Mouse (Mus musculus): ENCODE measurements around the gene Fbll1.
"Not testable (repeated sequence)": the region's sequence is repeated elsewhere in the genome, so short reads cannot be mapped to it uniquely, and the experiment has no call there.

Fbll1 gene

DNA sequence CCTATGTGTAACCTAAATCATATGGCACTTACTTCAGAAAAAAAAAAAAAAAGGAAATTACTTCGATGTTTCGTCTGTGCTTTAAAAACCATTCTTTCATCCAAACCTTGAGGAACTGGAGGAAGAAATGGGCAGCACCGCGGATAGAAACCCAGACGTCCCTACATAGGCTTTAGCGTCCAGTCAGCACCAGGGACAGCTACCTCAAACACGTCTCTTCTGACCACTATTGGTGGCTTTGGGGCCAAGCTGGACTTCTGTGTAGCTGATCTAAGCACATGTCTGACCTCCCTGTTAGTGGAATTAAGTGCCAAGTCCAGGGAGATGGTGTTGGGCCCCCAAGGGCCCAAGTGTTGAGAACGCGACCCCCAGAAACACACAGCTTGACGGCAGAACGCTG, at the start of gene Fbll1:
Gene Fbll1 (minus strand): TSS at position 11 of the 400 bp plus-strand sequence.
- in situ Hi-C loops (cut with MboI, MseI): no loop called here

- in situ Hi-C loops (cut with MboI, MseI): loop anchor here (25.0 kb wide), 1 partner anchor 1007 kb away; the partner anchor contains the start of gene Spdl1
Observed at GRCm38 (mm10) chr11:35844299-35844698, 45.6 kb upstream of the Fbll1 start.

DNA sequence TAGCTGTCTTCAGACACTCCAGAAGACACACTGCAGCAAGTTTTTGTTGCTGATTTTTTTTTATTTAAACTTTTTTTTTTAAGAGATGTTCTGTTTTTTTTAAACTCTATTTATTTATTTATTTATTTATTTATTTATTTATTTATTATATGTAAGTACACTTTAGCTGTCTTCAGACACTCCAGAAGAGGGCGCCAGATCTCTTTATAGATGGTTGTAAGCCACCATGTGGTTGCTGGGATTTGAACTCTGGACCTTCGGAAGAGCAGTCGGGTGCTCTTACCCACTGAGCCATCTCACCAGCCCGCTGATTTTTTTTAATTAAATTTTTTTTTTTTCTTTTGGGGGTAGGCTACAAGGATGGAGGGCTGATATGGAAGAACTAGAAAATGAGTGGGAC, 43.9 kb upstream of the Fbll1 start:
- in situ Hi-C loops (cut with MboI, MseI): loop anchor here (25.0 kb wide), 1 partner anchor 1005 kb away; the partner anchor contains the start of gene Spdl1

GRCm38 (mm10) chr11:35841738-35842325, 43.1 kb upstream of the Fbll1 start:
- in situ Hi-C loops (cut with MboI, MseI): loop anchor here (25.0 kb wide), 1 partner anchor 1005 kb away; the partner anchor contains the start of gene Spdl1

DNA sequence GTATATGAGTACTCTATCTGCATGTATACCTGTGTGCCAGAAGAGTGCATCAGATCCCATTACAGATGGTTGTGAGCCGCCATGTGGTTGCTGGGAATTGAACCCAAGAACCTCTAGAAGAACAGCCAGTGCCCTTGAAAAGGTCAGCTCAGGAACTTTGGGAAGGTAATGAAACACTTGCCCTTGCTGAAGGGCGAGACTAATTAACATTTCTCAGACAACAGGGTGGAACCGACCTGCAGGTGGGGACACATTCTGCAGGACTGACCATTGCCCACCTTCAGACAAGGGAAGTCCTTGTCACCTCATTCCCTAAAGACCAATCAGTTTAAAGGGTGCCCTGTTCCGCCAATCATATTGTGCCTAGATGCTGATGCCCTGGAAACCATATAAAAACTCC, 42.1 kb upstream of the Fbll1 start:
- in situ Hi-C loops (cut with MboI, MseI): loop anchor here (25.0 kb wide), 1 partner anchor 1004 kb away; the partner anchor contains the start of gene Spdl1

- in situ Hi-C loops (cut with MboI, MseI): loop anchor here (25.0 kb wide), 1 partner anchor 1003 kb away; the partner anchor contains the start of gene Spdl1
Observed at GRCm38 (mm10) chr11:35840282-35840681, 41.6 kb upstream of the Fbll1 start.

GRCm38 (mm10) chr11:35838345-35839338, 40.0 kb upstream of the Fbll1 start:
- in situ Hi-C loops (cut with MboI, MseI): loop anchor here (25.0 kb wide), 1 partner anchor 1001 kb away; the partner anchor contains the start of gene Spdl1

DNA sequence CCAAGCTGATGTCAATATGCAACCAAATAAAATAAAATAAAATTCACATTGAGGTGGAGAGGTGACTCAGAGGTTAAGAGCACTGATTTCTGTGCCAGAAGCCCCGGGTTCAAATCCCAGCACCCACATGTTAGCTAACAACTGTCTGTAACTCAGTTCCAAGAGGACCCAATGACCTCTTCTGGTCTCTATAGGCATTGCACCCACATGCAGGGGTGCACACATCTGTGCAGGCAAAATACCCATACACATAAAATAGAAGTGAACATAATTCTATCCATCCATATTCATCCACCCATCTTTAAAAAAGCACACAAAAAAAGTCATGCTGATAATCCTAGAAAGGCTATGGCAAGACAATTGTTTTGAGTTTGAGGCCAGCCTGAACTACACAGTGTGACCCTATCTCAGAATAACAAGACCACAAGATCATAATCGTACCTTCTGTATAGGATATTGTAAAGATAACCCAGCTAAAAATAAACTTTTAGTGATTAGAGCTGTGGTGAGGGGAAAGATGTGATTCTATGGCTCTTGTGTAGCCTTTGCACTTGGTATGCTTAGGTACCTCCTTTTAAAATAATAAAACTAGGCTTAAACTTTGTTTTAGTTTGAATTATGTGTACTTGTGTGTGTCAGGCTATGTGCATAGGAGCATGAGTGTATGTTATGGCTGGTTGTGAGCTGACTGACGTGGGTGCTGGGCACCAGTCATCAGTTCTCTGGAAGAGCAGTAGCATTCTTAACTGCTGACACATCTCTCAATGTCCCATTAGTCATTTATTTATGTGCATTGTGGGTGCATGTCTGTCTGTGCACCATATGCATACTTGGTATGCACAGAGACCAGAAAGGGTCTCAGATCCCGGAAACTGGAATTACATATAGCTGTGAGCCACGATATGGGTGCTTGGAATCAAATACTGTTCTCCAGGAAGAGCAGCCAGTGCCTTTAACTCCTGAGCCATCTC, 38.8 kb upstream of the Fbll1 start:
- in situ Hi-C loops (cut with MboI, MseI): loop anchor here (25.0 kb wide), 1 partner anchor 1000 kb away; the partner anchor contains the start of gene Spdl1

- in situ Hi-C loops (cut with MboI, MseI): loop anchor here (5.0 to 25.0 kb wide), 2 partner anchors 52 to 997 kb away; partner anchors contain the start of gene Spdl1
Observed at GRCm38 (mm10) chr11:35834022-35834760, 35.5 kb upstream of the Fbll1 start, which contains the start of gene Rars. Gene Rars (minus strand): TSS chr11:35834506.

- in situ Hi-C loops (cut with MboI, MseI): loop anchor here (5.0 to 25.0 kb wide), 2 partner anchors 51 to 996 kb away; partner anchors contain the start of gene Spdl1
Observed at GRCm38 (mm10) chr11:35833270-35833669, 34.6 kb upstream of the Fbll1 start.

DNA sequence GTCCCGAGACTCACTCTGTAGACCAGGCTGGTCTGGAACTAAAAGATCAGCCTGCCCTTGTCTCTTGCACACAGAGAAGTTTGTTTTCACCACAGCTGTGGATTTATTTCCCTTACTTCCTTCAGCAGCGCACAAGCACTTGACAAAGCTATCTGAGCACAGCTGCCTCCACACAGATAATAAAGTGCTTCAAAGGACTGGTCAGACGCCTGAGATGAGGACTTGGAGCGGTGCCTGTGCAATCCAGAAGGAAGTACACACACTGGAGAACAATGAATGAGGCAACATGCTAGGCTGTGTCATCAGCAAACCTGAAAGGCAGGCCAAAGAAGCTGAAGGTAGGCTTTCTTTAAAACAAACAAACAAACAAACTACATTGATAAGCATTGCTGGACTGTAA, 33.5 kb upstream of the Fbll1 start:
- in situ Hi-C loops (cut with MboI, MseI): loop anchor here (5.0 to 25.0 kb wide), 2 partner anchors 50 to 995 kb away; partner anchors contain the start of gene Spdl1

DNA sequence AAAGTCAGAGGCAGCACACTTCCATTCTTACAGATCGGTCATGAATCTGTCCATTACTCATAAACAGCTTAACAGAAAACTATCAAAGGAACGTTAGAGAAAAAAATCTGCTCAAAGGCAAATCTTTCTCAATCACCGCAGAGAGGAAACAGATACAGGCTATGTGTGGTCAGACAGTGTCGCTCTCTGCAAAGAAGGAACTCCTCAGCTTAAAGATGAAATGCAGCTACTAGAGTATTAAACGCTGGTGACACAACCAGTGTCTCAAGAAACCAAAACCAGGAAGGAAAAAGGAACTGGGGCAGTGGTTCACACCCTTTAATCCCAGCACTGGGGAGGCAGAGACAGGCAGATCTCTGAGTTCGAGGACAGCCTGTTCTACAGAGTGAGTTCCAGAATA, 29.0 kb upstream of the Fbll1 start:
- in situ Hi-C loops (cut with MboI, MseI): loop anchor here (25.0 kb wide), 1 partner anchor 990 kb away; the partner anchor contains the start of gene Spdl1

DNA sequence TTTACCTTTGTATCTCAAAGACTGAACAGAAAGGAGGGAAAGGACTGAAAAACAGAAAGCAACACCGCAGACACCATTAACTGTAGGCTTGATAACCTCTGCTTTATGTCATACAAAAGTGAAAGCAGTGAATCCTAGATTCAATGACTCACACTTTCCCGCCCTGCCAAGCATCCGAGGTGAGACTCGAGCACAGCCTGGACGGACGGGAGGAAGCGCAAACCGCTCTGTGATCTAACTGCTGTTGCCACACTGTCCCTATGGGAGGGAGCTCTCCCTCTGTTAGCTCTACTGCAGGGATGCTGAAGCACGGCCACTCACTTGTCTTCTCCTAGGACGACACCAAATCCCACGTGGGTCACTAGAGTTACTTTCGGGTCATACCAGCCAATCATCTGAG, 17.6 kb upstream of the Fbll1 start:
- in situ Hi-C loops (cut with MboI, MseI): loop anchor here (25.0 kb wide), 1 partner anchor 1304 kb away; no protein-coding TSS in a partner anchor

DNA sequence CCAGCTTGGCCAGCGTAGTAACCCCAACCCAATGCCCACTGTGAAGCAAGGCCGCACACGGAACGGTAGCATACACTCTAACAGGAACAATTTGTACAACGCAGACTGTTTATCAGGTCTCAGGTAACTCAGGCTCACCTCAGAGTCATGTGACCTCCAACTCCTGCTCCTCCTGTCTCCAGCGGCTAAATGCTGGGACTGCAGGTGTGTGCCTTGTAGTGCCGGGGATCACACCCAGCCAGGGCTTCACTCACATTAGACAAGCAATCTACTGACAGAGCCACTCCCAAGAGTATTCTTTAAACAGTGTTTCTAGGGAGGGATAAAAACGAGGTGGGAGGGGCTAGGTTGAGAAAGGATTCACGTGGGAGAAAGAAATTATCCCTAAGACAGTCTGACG, 12.8 kb upstream of the Fbll1 start:
- in situ Hi-C loops (cut with MboI, MseI): loop anchor here (25.0 kb wide), 1 partner anchor 1299 kb away; no protein-coding TSS in a partner anchor

DNA sequence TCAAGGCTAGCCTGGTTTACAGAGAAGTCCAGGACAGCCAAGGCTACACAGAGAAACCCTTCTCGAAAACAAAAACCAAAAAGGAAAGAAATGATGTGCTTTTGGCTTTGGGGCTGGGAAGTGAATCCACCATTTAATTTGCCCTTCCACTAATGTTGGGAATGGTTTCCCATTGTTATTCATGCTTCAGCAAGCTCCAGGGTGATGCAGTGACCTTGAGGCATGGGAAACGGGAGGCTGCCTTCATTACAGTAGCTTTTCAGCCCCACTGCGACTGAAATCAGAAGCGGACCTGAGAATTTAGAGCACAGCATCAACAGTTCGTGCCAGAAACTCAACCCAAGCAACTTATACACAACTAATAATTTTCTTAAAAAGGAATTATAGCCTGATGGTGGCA, 2.6 kb upstream of the Fbll1 start:
- in situ Hi-C loops (cut with MboI, MseI): loop anchor here (25.0 kb wide), 1 partner anchor 1289 kb away; no protein-coding TSS in a partner anchor

GRCm38 (mm10) chr11:35798495-35798820, 226 bp downstream of the Fbll1 start:
- in situ Hi-C loops (cut with MboI, MseI): no loop called here

DNA sequence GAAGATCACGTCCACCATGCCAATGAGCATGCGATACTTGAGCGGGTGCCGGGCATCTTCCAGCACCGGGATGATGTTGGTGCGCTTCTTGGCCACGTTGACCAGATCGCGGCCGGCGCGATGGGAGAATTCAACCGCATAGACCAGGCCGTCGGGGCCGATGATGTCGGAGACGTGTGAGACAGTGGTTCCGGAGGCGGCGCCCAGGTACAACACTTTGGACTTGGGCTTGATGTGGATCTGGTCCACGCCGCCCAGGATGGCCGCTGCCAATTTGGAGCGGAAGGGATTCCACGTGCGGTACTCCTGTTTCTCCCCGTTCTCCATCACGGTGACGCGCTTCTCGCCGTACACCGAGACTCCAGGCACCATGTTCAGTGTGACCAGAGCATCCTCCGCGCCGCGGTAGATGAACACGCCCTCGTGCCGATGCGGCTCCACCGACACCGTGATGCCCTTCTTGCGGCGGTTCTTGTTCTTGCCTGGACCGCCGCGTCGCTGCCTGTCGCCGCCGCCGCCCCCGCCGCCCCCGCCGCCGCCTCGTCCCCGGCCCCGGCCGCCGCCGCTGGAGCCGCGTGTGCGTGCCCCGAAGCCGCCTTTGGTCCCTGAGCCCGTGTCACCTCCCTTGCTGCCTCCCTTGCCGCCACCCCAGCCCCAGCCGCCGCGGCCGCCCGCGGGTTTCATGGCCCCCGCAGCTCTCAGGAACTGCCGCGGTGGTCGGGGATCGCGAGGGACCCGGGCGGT, 761 bp downstream of the Fbll1 start:
- in situ Hi-C loops (cut with MboI, MseI): no loop called here

GRCm38 (mm10) chr11:35792800-35793199, 5.9 kb downstream of the Fbll1 start:
- in situ Hi-C loops (cut with MboI, MseI): not testable (repeated sequence)

DNA sequence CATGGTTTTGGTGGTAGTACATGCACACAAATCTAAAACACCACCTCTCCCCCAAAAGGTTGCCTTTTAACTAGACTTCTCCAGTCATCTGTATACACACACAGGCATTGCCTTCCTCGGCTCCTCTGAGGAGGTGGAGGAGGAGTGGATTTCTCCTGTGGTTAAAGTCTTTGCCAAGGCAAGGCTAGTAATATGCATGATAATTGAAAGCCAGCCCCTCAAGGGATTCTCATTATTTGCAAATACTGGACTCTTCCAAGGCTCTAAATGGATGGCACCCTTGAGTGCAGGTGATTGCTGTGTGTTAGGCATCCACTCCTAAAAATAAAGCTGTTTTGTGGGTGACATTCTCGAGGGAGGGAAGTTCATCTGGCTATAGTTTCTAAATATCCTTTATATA, 10.2 kb downstream of the Fbll1 start:
- in situ Hi-C loops (cut with MboI, MseI): no loop called here
